Mouse (Mus musculus) naive thymus-derived CD4-positive, alpha-beta T cell, adult 2 months (primary cell): ENCODE measurements around the gene Aebp1.
A peak's percentile ranks its signal among the peaks of the same experiment; 100 is the strongest.

Source experiments
- DNase-seq: peaks from one replicate; pipeline ENCODE4 v3.0.0-alpha.2; 2011; ENCODE audit warnings: low read depth

The Aebp1 gene

GRCm38 (mm10) chr11:5861678-5862393 lies at the start of gene Aebp1:
Aebp1 (plus strand) TSS chr11:5861947.
- no peak for DNase-seq

- no peak for DNase-seq
Measured at GRCm38 (mm10) chr11:5813381-5813780, 48.4 kb upstream of the Aebp1 start.

GRCm38 (mm10) chr11:5819223-5819622 lies 42.5 kb upstream of the Aebp1 start:
- no peak for DNase-seq

- DNase-seq: no peak
Measured at GRCm38 (mm10) chr11:5825432-5825831, 36.3 kb upstream of the Aebp1 start.

- no peak for DNase-seq
Measured at GRCm38 (mm10) chr11:5827931-5828330, 33.8 kb upstream of the Aebp1 start.

- DNase-seq: no peak
Measured at GRCm38 (mm10) chr11:5828509-5829191, 33.1 kb upstream of the Aebp1 start.

GRCm38 (mm10) chr11:5829327-5829726 lies 32.4 kb upstream of the Aebp1 start:
- no peak for DNase-seq

- DNase-seq: no peak
Measured at GRCm38 (mm10) chr11:5834506-5834905, 27.2 kb upstream of the Aebp1 start.

- DNase-seq: no peak
Measured at GRCm38 (mm10) chr11:5835057-5835456, 26.7 kb upstream of the Aebp1 start.

GRCm38 (mm10) chr11:5836126-5836525 lies 25.6 kb upstream of the Aebp1 start:
- DNase-seq: peak; percentile 24

GRCm38 (mm10) chr11:5837251-5838246 lies 24.2 kb upstream of the Aebp1 start, which contains the start of gene Polm:
Polm (minus strand) TSS chr11:5838016.
- DNase-seq: peak; percentile 88

GRCm38 (mm10) chr11:5840346-5840745 lies 21.4 kb upstream of the Aebp1 start:
- no peak for DNase-seq

GRCm38 (mm10) chr11:5841751-5842150 lies 20.0 kb upstream of the Aebp1 start:
- no peak for DNase-seq

- no peak for DNase-seq
Measured at GRCm38 (mm10) chr11:5843131-5843530, 18.6 kb upstream of the Aebp1 start.

GRCm38 (mm10) chr11:5846639-5847345 lies 15.0 kb upstream of the Aebp1 start:
- no peak for DNase-seq

- no peak for DNase-seq
Measured at GRCm38 (mm10) chr11:5848741-5849140, 13.0 kb upstream of the Aebp1 start.

GRCm38 (mm10) chr11:5849316-5849715 lies 12.4 kb upstream of the Aebp1 start:
- DNase-seq: no peak

GRCm38 (mm10) chr11:5850452-5850851 lies 11.3 kb upstream of the Aebp1 start:
- no peak for DNase-seq

GRCm38 (mm10) chr11:5851021-5851736 lies 10.6 kb upstream of the Aebp1 start:
- no peak for DNase-seq

GRCm38 (mm10) chr11:5852314-5852713 lies 9.4 kb upstream of the Aebp1 start:
- DNase-seq: no peak

- no peak for DNase-seq
Measured at GRCm38 (mm10) chr11:5855481-5855880, 6.3 kb upstream of the Aebp1 start.
